In the genomic region with DNA sequence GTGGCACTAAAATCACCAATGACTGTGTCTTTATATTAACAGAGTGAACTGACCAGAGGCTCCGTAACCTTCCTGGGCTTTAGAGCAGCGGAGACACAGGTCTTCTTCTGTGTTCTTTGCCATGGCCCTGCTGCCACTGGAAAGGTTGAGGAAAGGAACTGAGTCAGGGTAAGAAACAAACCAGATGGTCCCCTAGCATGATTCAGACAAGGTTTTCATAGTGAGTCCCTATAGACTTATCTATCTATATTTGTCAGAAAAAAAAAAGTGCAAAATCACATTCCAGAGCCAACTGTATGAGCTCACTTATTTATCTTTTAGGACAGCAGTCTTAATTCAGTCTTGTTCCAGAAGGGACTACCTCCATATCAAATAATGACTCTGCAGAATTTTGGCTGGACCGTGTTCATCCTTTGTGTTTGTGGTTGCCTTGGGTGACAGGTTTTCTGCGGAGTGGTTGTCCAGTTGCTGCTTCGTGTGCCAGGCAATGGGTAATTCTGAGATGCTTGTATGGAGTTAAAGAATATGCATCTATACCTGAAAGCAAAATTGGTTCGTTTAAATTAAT, we compare ENCODE assay signal across 21 mouse cellular contexts.
DNase-seq lines count a peak whose midpoint lies in the region; ATAC-seq and TF ChIP-seq lines count a peak whose summit lies in the region.
"Had no signal": no experiment of that assay in that cellular context is flagged by ENCODE, and none has a peak within 500 bp of the region (broad histone marks: within the 10 kb centered on the region; RNA-seq: fewer than 3 reads in every experiment).

No protein-coding gene starts in this region.

- no peaks in the 10 kb centered on the region; a peak in 1 of 4 replicates for H3K36me3 ChIP-seq in MEL (ENCODE audit: control insufficient read depth in 1 of 2, insufficient read depth in 2 of 2, low read length in 2 of 2)
- H3K36me3 ChIP-seq: heart, embryonic 10.5 days; hindbrain, embryonic 15.5 days; intestine, embryonic 15.5 days; neural tube, embryonic 15.5 days; stomach, embryonic 15.5 days had no signal

- H3K27me3 ChIP-seq in MEL (ENCODE audit: control insufficient read depth in 1 of 2, insufficient read depth in 2 of 2, low read length in 2 of 2), result no peaks in the 10 kb centered on the region
- H3K27me3 ChIP-seq: hindbrain, embryonic 15.5 days; intestine, embryonic 15.5 days; neural tube, embryonic 15.5 days; stomach, embryonic 15.5 days had no signal

- H3K4me1 ChIP-seq in MEL (ENCODE audit: control insufficient read depth in 1 of 2, insufficient read depth in 2 of 2, low read length in 2 of 2), result peaks cover 0 to 9% of the 10 kb centered on the region in 2 experiments; a peak in 2 of 4 replicates

- H3K9ac ChIP-seq in MEL (ENCODE audit: control insufficient read depth, low read depth, low read length, poor library complexity, severe bottlenecking), result no peak overlapping the region
- H3K9ac ChIP-seq: hindbrain, embryonic 15.5 days; intestine, embryonic 15.5 days; neural tube, embryonic 15.5 days; stomach, embryonic 15.5 days had no signal

- TF ChIP-seq POLR2A in MEL (IDR thresholded peaks at IDR 0.05; ENCODE audit: control insufficient read depth in 1 of 2, insufficient read depth in 1 of 2, low read depth in 1 of 2, low read length in 2 of 2, poor library complexity in 1 of 2), result no peak

- ATAC-seq in frontal cortex, adult (ENCODE audit: low TSS enrichment), result peak; percentile 5; the same call in 1 of the 2 replicates
- peak; percentile 70 for ATAC-seq in erythroid progenitor cell, adult 5-6 weeks (replicated peaks; ENCODE audit: low FRiP score, poor library complexity, severe bottlenecking)
- ATAC-seq: intestine, embryonic 15.5 days; lung, postnatal 0 days had no signal

- TF ChIP-seq RAD21 in MEL (IDR thresholded peaks at IDR 0.05; ENCODE audit: low read depth, low read length), result no peak

- TF ChIP-seq CTCF in MEL (IDR thresholded peaks at IDR 0.05 in 2 of 3, conservative IDR thresholded peaks at IDR 0.05 in 1 of 3; ENCODE audit: control insufficient read depth in 1 of 3, insufficient read depth in 1 of 3, low read depth in 2 of 3, low read length in 3 of 3, poor library complexity in 1 of 3, severe bottlenecking in 1 of 3), result no peak

- H3K27ac ChIP-seq in MEL (ENCODE audit: control insufficient read depth, low read depth, low read length), result no peak overlapping the region
- H3K27ac ChIP-seq: intestine, embryonic 15.5 days; macrophage; stomach, embryonic 15.5 days had no signal

- no peaks in the 10 kb centered on the region for H3K79me2 ChIP-seq in MEL (ENCODE audit: control insufficient read depth, insufficient read depth, low read length, poor library complexity)

- no peak for DNase-seq in frontal cortex, postnatal 14 days (ENCODE audit: low spot score in 2 of 2)
- DNase-seq in 3T3-L1 (ENCODE audit: low read depth, low spot score) (peak; percentile 29), MEL (ENCODE audit: low read depth, low spot score) (peak; percentile 17)
- DNase-seq in gastrocnemius, postnatal 10 days, result no peak
- no peak for DNase-seq in gastrocnemius, adult 18-20 months (ENCODE audit: low spot score)
- DNase-seq: adrenal gland, postnatal 25 days; cerebellum, postnatal 14 days; gastrocnemius, adult 2 months; heart, postnatal 4 days; kidney, adult 8-10 months; kidney, postnatal 14 days; thymus, postnatal 25 days had no signal

- H3K4me3 ChIP-seq in MEL (ENCODE audit: control insufficient read depth in 1 of 2, insufficient read depth in 1 of 2, low read depth in 2 of 2, low read length in 2 of 2), result no peak overlapping the region
- H3K4me3 ChIP-seq: gastrocnemius, adult 2 months; heart, embryonic 10.5 days; hindbrain, embryonic 15.5 days; intestine, embryonic 15.5 days; neural tube, embryonic 15.5 days; stomach, embryonic 15.5 days had no signal

- no peaks in the 10 kb centered on the region for H3K9me3 ChIP-seq in MEL (replicated peaks; ENCODE audit: insufficient read depth, low read length)
- H3K9me3 ChIP-seq: heart, embryonic 10.5 days; hindbrain, embryonic 15.5 days; intestine, embryonic 15.5 days; neural tube, embryonic 15.5 days; stomach, embryonic 15.5 days had no signal

- no peak; a peak in 1 of 4 replicates for TF ChIP-seq EP300 in MEL (IDR thresholded peaks at IDR 0.05; ENCODE audit: low read depth in 1 of 2, low read length in 2 of 2)

TF ChIP-seq in MEL, 35 proteins besides CTCF, POLR2A, EP300 and RAD21:
- TF ChIP-seq ETS1 (IDR thresholded peaks at IDR 0.05; ENCODE audit: low read depth, low read length) (no peak), NELFE (IDR thresholded peaks at IDR 0.05; ENCODE audit: low read depth, low read length) (no peak), TAL1 (IDR thresholded peaks at IDR 0.05; ENCODE audit: low read length) (0 out of 2 replicates have a peak, but pooled peaks have one; percentile 18)

Comparison
In these comparisons a context has a peak if more than half of its experiments do, and no peak if none do; other contexts are left out.
1. DNase-seq: peak in 3T3-L1 (single experiment) and MEL (single experiment); none in frontal cortex, postnatal 14 days (0 of 2), gastrocnemius, postnatal 10 days (single experiment) and gastrocnemius, adult 18-20 months (single experiment).